Mouse (Mus musculus): ENCODE data around the gene Il12a.
"Not testable (repeated sequence)": the region's sequence is repeated elsewhere in the genome, so short reads cannot be mapped to it uniquely, and the experiment has no call there.

Gene Il12a

DNA sequence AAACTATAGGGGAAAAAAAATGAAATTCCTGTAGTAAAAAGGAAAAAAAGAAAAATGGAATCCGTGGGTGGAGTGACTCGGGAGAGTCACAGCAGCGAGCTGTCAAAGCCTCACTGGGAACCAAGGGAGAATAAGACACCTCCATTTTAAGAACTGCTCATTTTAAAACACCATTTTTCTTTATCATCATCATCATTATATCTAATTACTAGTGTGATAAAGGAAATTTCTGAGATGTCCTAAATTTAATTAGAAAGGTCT lies 53.0 kb downstream of the Il12a start:
- DNase-seq: no peak

DNA sequence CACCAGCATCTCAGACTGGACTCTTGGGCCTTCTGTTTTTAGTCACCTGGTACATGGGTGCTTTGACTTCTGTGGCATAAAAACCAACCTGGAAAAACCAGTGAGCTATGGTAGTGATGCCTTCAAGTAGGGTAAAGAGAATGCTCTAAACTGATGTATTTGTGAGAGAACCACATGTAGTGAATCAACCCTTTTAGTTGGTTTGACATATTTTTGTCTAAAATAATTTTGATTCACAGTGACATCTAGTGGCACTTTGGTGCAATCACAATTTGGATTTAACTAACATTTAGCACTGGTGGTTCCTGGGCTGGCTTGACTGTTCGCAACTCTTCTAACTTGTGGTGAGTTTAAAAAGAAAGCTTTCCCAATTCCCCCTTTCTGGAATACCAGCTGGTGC lies 53.7 kb downstream of the Il12a start:
- no peak for DNase-seq

DNA sequence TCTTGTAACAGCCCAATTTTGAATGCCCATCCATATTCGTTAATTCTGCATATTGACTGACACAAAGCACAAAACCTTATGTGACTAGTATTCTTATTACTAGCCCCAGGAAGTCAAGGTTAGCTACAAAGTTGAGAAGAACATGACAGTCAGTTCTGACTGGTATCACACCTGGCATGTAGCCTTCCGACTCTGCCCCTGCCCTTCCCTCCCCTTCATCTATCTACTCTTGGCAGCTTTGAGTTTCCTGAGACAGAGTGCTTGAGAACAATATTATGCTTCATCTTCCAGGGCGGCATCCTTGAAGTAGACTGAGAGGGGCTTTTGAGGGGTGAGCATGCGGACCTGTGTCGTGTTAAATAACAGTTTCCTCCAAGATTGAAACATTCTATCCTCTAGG lies 54.6 kb downstream of the Il12a start:
- DNase-seq: no peak

DNA sequence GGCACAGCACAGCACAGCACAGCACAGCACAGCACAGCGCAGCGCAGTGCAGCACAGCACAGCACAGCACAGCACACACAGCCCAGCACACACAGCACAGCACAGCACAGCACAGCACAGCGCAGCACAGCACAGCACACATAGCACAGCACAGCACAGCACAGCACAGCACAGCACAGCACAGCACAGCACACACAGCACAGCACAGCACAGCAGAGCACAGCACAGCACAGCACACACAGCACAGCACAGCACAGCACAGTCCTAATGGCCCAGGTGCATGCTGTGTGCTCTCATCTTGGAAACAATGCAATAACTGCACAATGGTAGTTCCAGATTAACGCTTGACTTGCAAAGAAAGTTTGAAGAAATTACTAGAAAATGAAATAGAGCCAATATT lies 55.8 kb downstream of the Il12a start:
- DNase-seq: not testable (repeated sequence)
